Mouse (Mus musculus) embryonic stem cell, embryonic (primary cell): ENCODE results near the gene Sptb.

ENCODE experiments used
- CTCF ChIA-PET, 4 experiments: fragments of 300-600 bp in 2 of 4; fragments of 350-600 bp in 2 of 4; sonication (Branson Sonifier 250); formaldehyde crosslinking; loops; one replicate each; lab custom pipeline; 2022; ENCODE audit warnings: inconsistent platforms in 2 of 4; lab: Charles Lee
- POLR2A ChIA-PET, 4 experiments: fragments of 300-600 bp in 2 of 4; fragments of 350-600 bp in 2 of 4; sonication (Branson Sonifier 250); formaldehyde crosslinking; loops; one replicate each; lab custom pipeline; 2022; ENCODE audit warnings: antibody characterized with exemption in 4 of 4, inconsistent platforms in 1 of 4; lab: Charles Lee

Sptb gene

DNA sequence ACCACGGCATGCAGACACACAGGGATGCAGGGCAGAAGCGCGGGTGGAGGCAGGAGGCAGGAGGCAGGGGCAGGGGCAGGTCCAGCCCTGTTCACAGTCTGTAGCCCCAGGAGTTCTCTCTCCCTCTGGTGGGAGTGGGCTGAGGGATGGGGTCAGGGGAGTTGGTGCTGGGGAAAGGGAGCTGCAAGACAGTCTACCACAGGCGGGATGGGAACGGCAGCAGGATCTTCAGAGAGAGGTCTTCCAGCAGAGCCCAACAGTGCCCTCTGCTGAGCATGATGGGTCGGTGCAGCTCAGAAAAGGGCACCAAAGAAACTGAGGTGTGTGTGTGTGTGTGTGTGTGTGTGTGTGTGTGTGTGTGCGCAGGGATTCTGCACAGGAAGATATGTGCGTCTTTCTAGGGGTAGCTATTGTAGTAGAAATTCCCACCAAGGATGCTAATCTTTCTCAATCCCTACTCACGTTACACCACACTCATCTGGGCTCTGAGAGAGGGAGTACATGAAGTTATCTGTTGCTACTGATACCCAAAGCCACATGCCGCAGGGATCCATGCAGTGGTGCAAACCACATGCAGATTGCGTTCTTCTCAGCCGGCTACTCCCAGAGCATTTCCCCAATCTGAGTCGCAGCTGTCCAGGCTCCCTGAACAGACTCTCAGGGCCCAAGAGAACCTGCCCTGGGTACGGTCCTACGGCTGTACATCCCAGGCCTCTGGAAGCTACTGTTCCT, 113.9 kb downstream of the Sptb start:
- ChIA-PET CTCF (interaction anchor here (0.6 to 2.2 kb wide), 48 partner anchors 8 to 980 kb away, joined by 3 to 24 read pairs (median 4); partner anchors contain the start of gene Sptb (in 1 of the 4)), POLR2A (interaction anchor here (0.6 to 1.7 kb wide), 11 partner anchors 10 to 366 kb away, joined by 3 to 6 read pairs (median 4); partner anchors contain the start of gene Max (in 1 of the 4))

DNA sequence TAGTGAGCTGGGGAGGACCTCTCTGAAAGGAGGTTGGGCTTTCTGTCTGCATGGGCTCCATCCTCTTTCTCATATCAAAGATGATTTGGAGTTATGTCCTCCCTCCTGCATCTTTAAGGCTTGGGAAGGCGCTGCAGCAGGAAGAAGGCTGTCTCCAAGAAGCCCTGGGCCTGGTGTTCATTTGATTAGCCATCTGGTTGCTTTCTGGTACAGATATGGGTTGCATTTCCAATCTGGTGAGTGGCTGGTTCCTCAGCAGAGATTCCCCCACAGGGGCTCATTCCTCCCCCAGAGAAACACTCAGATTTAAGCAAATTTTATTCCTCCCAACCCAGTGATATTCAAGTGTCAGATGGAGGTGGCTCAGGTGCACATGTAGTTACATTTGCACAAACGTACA, 114.5 kb downstream of the Sptb start:
- ChIA-PET POLR2A (interaction anchor here (0.6 to 1.7 kb wide), 11 partner anchors 10 to 366 kb away, joined by 3 to 6 read pairs (median 4); partner anchors contain the start of gene Max (in 1 of the 4)), CTCF (interaction anchor here (0.6 to 2.2 kb wide), 47 partner anchors 8 to 979 kb away, joined by 3 to 24 read pairs (median 4); partner anchors contain the start of gene Sptb (in 1 of the 4))

DNA sequence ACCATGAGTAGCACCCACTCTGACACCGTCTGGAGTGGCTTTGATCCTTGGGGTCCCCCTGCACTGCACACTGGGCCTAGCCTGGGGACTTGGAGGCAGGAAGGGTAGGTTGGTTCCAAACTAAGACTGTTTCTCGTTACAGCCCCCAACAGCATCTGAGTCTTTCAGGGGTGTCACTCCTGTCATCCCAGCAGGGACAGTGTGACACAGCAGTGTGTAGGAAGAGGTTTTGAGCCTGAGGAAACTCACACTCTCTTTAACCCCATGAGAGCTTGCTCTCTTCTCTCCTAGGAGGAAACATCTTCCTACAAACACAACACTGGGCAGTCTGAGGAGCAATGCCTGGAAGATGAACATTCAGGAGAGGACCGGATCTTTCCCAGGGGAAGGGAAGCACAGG, 115.8 kb downstream of the Sptb start:
- ChIA-PET CTCF (interaction anchor here in 3 of 4 experiments (0.8 to 1.5 kb wide), 8 partner anchors 8 to 611 kb away, joined by 3 to 10 read pairs (median 4); no protein-coding TSS in a partner anchor), POLR2A (interaction anchor here in 2 of 4 experiments (1.1 to 1.8 kb wide), 4 partner anchors 24 to 191 kb away, joined by 3 to 7 read pairs (median 4); partner anchors contain the start of gene Hspa2 (in 1 of the 2))

DNA sequence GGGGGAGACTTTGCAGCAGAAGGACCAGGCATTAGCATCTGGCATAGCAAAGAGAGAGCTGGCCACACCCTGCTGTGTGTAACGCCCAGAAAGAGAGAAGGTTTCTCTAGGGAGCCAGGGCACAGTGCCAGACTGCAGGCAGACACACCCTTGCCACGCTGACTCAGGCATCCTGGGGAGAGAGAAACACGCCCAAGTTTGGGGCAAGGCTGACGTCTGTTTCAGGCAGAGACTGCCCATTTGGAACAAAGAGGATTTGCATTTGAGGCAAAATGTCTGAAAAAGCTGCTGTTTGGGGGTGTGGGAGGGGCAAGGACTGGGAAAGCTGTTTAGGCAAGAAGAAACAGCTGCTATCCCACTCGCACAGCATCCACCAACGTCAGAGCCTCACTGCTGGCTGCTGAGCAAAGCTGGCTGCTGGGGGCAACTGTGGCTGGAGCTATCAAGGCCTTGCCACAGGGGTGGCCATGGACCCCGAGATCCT, 116.5 kb downstream of the Sptb start:
- ChIA-PET CTCF (interaction anchor here in 3 of 4 experiments (0.6 to 1.8 kb wide), 12 partner anchors 10 to 610 kb away, joined by 3 to 10 read pairs (median 3); no protein-coding TSS in a partner anchor), POLR2A (interaction anchor here in 2 of 4 experiments (0.5 to 1.8 kb wide), 7 partner anchors 11 to 190 kb away, joined by 3 to 7 read pairs (median 5); partner anchors contain the start of gene Hspa2 (in 1 of the 2))

DNA sequence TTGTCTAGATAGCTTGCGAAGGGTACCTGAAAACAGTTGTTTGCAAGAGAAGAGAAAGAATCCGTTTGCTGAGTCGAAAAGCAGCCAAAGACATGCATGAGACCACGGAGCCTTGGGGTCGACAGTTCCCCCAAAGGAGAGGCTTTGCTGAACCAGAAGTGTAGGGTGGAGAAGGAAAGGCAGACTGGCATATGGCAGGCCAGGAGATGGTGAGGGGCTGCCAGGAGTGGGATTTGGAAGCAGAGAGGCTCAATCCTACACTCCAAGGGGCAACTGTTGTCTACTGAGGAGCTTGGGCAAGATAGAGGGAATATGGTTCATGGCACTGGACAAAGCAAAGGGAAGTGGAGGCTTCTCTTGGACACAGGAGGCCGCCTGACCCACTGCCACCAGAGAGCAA, 117.1 kb downstream of the Sptb start:
- ChIA-PET POLR2A (interaction anchor here in 3 of 4 experiments (0.6 to 1.8 kb wide), 7 partner anchors 10 to 222 kb away, joined by 3 to 12 read pairs (median 5); partner anchors contain the start of gene Hspa2 (in 1 of the 3)), CTCF (interaction anchor here in 2 of 4 experiments (1.1 to 1.8 kb wide), 11 partner anchors 10 to 388 kb away, joined by 3 to 10 read pairs (median 3); no protein-coding TSS in a partner anchor)

DNA sequence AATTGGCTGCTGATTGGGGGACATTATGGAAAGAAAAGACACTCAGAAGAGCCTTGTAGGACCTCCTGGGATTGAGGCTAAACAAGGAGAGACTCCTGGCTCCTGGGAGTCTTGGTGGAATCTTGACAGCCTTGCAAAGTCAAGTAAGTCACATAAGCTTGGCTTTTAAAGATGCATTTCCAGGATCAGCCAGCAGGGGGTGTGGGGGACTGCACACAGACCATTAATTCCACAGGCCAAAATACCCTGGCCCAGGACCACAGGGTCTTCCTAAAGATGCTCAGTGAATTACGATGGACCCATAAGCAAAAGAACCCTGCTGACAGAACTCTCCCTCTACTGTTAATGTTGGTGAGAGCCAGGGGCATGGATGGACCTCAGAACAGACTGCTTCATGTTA, 118.1 kb downstream of the Sptb start:
- ChIA-PET CTCF (interaction anchor here (0.5 to 2.8 kb wide), 53 partner anchors 9 to 389 kb away, joined by 3 to 14 read pairs (median 3); partner anchors contain the start of gene Hspa2 (in 1 of the 4)), POLR2A (interaction anchor here in 2 of 4 experiments (0.6 to 1.1 kb wide), 3 partner anchors 11 to 229 kb away, joined by 3 to 4 read pairs (median 3); no protein-coding TSS in a partner anchor)

DNA sequence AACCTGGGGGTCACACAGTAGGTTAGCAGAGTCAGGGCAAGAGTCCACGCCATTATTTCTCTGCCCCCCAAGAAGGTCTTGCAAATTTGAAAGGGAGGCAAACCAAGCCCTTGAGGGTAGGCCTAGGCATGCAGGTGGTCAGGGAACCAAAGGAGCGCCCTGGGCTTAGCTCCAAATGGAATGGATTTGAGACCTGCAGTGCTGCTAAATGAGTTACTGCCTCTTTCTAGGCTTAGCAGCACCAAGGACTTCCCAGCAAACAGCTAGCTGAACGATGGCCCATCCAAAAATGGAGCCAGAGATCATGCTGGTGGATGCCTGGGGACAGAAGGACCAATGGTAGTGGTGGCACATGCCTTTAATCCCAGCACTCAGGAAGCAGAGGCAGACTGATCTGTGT, 119.3 kb downstream of the Sptb start:
- CTCF ChIA-PET: interaction anchor here in 3 of 4 experiments (0.8 to 2.8 kb wide), 6 partner anchors 13 to 162 kb away, joined by 3 to 9 read pairs (median 4); no protein-coding TSS in a partner anchor
- POLR2A ChIA-PET: interaction anchor here in 1 of 4 experiments (0.8 to 2.4 kb wide), 4 partner anchors 11 to 277 kb away, joined by 3 to 9 read pairs (median 4); no protein-coding TSS in a partner anchor

DNA sequence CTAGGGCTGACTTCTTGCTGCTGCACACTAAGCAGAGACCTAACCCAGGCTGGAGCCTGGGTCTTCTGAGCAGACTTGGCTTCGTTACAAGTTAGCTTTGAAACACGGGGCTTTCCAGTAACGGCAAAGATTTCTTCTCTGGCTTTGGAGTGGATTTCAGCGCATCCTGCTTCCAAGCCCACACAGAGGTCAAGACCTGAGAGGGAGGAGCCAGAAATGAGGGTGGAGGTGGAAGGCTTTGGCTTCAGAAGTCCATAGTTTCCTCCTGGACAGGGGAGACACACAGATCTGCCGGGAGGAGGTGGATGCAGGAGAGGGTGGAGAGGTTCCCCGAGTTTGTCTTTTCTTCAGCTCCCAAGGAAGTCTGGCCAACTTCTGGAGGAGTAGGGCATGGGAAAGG, 120.8 kb downstream of the Sptb start:
- ChIA-PET POLR2A (interaction anchor here in 1 of 4 experiments (1.7 to 2.4 kb wide), 3 partner anchors 9 to 40 kb away, joined by 4 to 9 read pairs (median 6); no protein-coding TSS in a partner anchor), CTCF (interaction anchor here in 3 of 4 experiments (0.5 to 1.3 kb wide), 5 partner anchors 9 to 56 kb away, joined by 3 to 4 read pairs (median 3); no protein-coding TSS in a partner anchor)

DNA sequence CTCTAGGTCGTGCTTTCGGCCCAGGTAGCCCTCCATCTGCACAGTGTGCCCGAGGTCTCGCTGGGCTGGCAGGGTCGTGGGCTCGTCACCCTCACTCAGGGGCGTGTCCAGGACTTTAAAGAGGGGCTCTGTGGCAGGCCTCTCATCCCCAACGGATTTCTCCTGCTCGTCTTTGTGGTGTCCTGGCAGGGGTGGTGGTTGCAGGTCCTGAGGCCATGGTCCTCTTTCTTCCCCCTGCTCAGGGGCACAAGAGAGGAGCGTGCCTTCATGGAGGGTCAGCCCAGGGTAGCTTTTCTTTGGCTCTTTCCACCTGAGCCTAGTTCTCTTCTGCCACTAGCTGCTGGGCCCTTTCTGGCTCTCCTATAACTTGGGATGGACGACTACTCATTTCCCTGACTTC, 123.0 kb downstream of the Sptb start:
- ChIA-PET CTCF (interaction anchor here in 1 of 4 experiments (0.8 to 1.6 kb wide), 2 partner anchors 8 to 16 kb away, joined by 3 to 4 read pairs; no protein-coding TSS in a partner anchor), POLR2A (interaction anchor here in 1 of 4 experiments (2.1 kb wide), 1 partner anchor 38 kb away, joined by 6 read pairs; no protein-coding TSS in a partner anchor)

DNA sequence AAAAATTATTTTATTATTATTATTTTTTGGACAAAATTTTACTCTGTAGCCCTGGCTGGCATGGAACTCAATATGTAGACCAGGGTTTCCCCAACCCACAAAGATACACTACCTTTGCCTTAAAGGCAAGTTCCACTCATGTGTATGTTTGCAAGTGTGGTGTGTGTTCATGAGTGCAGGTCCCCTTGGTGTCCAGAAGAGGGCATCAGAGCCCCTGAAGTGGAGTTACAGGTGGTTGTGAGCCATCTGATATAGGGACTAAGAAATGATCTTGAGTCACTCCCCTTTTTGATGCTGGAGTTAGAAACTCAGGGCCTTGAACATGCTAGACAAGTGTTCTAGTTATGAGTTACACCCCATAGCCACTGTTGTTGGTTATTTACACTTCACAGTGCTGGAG, 125.3 kb downstream of the Sptb start:
- CTCF ChIA-PET: interaction anchor here in 1 of 4 experiments (0.7 to 1.0 kb wide), 3 partner anchors 11 to 192 kb away, joined by 4 to 5 read pairs (median 4); no protein-coding TSS in a partner anchor
- POLR2A ChIA-PET: interaction anchor here in 3 of 4 experiments (0.6 to 6.0 kb wide), 5 partner anchors 13 to 369 kb away, joined by 3 to 37 read pairs (median 4); no protein-coding TSS in a partner anchor

DNA sequence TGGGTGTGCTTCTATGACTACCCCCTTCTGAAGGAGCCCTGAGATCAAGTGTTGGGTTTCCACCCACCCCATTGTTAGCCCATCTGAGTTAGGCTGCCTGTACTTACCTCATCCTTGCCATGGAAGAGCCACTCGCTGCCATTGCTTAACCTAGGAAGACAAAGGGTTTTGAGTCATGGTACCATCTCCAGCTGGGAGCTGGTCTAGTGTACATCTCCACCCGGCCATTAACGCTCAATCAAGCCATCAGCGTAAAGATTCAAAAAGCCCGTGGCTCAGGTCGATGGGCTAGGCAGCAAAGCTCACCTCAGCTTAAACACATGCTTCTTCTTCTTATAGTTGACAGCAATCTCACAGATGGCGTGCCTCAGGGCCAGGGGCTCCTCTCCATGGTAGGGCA, 126.9 kb downstream of the Sptb start:
- ChIA-PET CTCF (interaction anchor here in 2 of 4 experiments (0.5 to 1.6 kb wide), 4 partner anchors 9 to 88 kb away, joined by 3 to 6 read pairs (median 4); no protein-coding TSS in a partner anchor), POLR2A (interaction anchor here in 2 of 4 experiments (1.0 to 6.0 kb wide), 6 partner anchors 10 to 178 kb away, joined by 3 to 37 read pairs (median 4); no protein-coding TSS in a partner anchor)

DNA sequence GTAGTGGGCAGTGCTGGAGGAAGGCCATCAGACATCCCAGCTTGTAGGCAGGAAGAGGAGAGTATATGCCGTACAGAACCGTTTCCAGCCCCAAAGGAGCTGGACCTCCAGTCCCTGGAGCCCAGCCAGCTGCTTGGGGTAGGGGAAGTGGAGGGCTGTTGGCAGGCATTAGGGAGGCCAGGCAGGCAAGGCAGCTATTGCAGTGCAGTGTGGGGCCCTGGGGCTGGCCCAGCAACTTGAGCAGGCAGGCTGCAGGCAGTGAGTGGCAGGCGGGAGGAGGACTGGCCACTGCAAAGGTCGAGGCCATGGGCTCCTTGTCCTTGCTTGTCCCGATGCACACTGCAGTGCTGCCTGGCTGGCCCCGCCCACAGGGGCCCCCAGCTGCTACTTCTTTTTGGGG, 127.5 kb downstream of the Sptb start:
- CTCF ChIA-PET: interaction anchor here in 3 of 4 experiments (0.5 to 1.6 kb wide), 6 partner anchors 9 to 56 kb away, joined by 3 to 6 read pairs (median 3); no protein-coding TSS in a partner anchor
- POLR2A ChIA-PET: interaction anchor here in 3 of 4 experiments (0.6 to 6.0 kb wide), 9 partner anchors 11 to 324 kb away, joined by 3 to 37 read pairs (median 4); no protein-coding TSS in a partner anchor

DNA sequence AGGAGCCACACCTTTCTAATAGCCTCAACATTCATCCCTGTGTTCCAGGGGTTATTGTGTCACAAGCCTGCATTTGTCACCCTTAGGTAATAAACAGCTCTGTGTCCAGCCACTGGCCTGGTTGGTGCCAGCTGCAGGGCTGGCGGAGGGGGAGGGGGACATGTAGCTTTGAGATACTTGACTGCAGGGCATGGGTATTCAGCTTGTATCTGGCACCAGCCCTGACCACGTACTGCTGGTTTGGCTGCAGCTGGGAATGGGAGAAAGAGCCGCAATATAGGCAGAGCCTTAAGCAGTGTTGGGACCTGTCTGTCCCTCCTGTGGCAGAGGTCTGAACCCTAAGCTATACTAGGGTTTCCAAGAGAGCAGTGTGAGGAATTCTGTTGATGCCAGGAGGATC, 128.2 kb downstream of the Sptb start:
- CTCF ChIA-PET: interaction anchor here (0.6 to 1.6 kb wide), 6 partner anchors 10 to 449 kb away, joined by 3 to 6 read pairs (median 3); no protein-coding TSS in a partner anchor
- POLR2A ChIA-PET: interaction anchor here (0.6 to 6.0 kb wide), 9 partner anchors 9 to 324 kb away, joined by 3 to 37 read pairs (median 4); no protein-coding TSS in a partner anchor

DNA sequence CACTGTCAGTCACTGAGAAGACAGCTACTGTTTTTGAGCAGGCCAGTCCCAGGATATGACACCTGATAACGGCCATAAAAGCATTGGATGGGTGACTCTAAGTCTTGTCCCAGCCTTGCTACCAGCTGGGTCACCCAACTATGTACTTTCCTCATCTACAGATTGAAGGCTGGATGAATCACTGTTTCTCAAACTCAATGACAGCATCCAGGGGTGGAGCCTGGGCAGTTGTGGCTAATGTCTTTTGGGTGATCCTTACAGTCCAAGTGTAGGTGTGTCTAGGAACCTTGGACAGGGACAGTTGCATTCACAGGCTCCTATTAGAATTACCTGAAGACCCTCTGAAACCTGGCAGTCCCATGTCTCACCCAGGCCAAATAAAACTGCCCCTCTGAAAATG, 130.5 kb downstream of the Sptb start:
- ChIA-PET POLR2A (interaction anchor here in 1 of 4 experiments (2.5 kb wide), 1 partner anchor 10 kb away, joined by 9 read pairs; no protein-coding TSS in a partner anchor), CTCF (no interaction called here)

DNA sequence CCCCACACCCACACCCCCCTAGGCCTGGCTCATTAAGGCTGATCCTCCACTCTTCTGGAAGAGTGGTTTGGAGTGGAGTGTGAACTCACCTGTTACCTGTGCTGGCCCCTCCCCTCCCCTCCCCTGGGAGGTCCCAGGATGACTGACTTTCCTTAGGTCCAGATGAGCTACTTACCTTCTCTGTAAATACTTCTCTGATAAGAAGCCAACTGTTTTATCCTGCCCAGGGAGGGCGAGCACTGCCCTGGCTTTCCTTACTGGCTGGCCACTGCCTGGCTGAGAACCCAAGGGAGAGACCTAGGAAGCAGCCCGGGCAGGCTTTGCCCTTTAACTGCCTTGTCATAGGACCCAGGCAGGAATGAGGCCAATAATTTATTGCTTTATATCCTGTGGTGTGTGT, 131.9 kb downstream of the Sptb start:
- CTCF ChIA-PET: interaction anchor here in 1 of 4 experiments (1.0 kb wide), 1 partner anchor 13 kb away, joined by 3 read pairs; no protein-coding TSS in a partner anchor
- POLR2A ChIA-PET: interaction anchor here in 2 of 4 experiments (0.7 to 1.4 kb wide), 6 partner anchors 9 to 367 kb away, joined by 3 to 7 read pairs (median 3); no protein-coding TSS in a partner anchor

DNA sequence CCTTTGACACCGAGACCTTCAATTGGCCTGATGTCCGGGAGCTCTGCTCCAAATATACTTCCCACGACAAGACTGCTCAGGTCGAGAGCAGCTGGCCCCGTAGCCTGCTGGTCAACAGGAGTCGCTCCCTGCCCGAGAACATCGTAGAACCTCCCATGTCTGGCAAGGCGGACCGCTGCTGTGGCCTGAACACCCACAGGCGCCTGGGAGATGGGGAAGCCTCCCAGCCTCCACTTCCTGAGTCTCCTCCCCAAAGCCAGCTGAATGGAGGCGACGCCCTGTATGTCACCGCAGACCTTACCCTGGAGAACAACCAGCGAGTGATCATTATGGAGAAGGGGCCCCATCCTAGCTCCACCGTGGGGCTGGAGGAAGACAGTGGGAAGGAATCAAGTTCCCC, 132.5 kb downstream of the Sptb start:
- ChIA-PET POLR2A (interaction anchor here in 2 of 4 experiments (0.7 to 1.4 kb wide), 3 partner anchors 13 to 1244 kb away, joined by 3 to 4 read pairs (median 3); no protein-coding TSS in a partner anchor), CTCF (interaction anchor here in 2 of 4 experiments (1.0 to 2.3 kb wide), 3 partner anchors 14 to 81 kb away, joined by 3 to 5 read pairs (median 3); no protein-coding TSS in a partner anchor)

DNA sequence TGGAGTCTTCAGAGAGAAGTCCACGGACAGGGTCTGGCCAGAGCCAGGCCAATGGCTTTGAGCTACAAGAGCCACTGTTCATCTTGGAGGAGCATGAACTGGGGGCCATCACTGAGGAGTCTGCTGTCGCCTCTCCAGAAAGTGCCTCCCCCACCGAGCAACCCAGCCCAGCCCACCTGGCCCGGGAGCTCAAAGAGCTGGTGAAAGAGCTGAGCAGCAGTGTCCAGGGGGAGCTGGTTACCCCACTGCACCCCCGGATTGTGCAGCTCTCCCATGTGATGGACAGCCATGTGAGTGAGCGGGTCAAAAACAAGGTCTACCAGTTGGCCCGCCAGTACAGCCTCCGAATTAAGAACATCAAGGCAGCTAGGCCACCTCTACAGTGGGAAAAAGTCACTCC, 133.5 kb downstream of the Sptb start:
- ChIA-PET POLR2A (interaction anchor here in 2 of 4 experiments (0.8 to 1.4 kb wide), 6 partner anchors 12 to 29 kb away, joined by 3 to 5 read pairs (median 3); no protein-coding TSS in a partner anchor), CTCF (interaction anchor here in 3 of 4 experiments (0.6 to 2.3 kb wide), 6 partner anchors 19 to 582 kb away, joined by 3 to 5 read pairs (median 3); no protein-coding TSS in a partner anchor)
